Mouse (Mus musculus) stomach, postnatal 0 days (tissue): ENCODE measurements at regions not wholly inside any gene's neighbourhood (a gene's known extent, or its start where the extent isn't known, plus 50 kb on each side); places are given as distances from the start of the nearest gene placed in this dataset.
A peak's percentile ranks its signal among the peaks of the same experiment; 100 is the strongest.

Source experiments
- ATAC-seq: fragments of 200-750 bp; cut with Nextera tagmentation; 2 replicates; pipeline ENCODE4 v1.8.0; 2017; ENCODE audit not compliant: low FRiP score, low TSS enrichment
- DNase-seq: peaks from one replicate; pipeline ENCODE4 v3.0.0-alpha.2; 2016; ENCODE audit warnings: low spot score
- H3K27ac ChIP-seq: fragments of 300-500 bp; sonication (generic); replicated peaks from 2 replicates; pipeline ENCODE4 v1.5.1; 2014; ENCODE audit warnings: mild to moderate bottlenecking, control low read depth
- H3K27me3 ChIP-seq: fragments of 300-500 bp; sonication (generic); 2 replicates; pipeline ENCODE4 v1.6.1; 2014; ENCODE audit warnings: low read length; ENCODE audit not compliant: control insufficient read depth, insufficient read depth
- H3K36me3 ChIP-seq: fragments of 300-500 bp; sonication (generic); 2 replicates; pipeline ENCODE4 v1.6.1; 2014; ENCODE audit warnings: low read length, mixed read lengths; ENCODE audit not compliant: control insufficient read depth, insufficient read depth
- H3K4me1 ChIP-seq: fragments of 300-500 bp; sonication (generic); replicated peaks from 2 replicates; pipeline ENCODE4 v1.6.1; 2014; ENCODE audit warnings: antibody characterized with exemption; ENCODE audit not compliant: control insufficient read depth, insufficient read depth
- H3K4me2 ChIP-seq: fragments of 300-500 bp; sonication (generic); replicated peaks from 2 replicates; pipeline ENCODE4 v1.6.1; 2014; ENCODE audit warnings: low read depth, mild to moderate bottlenecking, control low read depth, moderate library complexity
- H3K4me3 ChIP-seq: fragments of 300-500 bp; sonication (generic); 2 replicates; pipeline ENCODE4 v1.5.1; 2014; ENCODE audit warnings: low read depth, low read length, control low read depth
- H3K9ac ChIP-seq: fragments of 300-500 bp; sonication (generic); 2 replicates; pipeline ENCODE4 v1.6.1; 2014; ENCODE audit warnings: mild to moderate bottlenecking, low read length, control low read depth, mixed read lengths
- H3K9me3 ChIP-seq: fragments of 300-500 bp; sonication (generic); 2 replicates; pipeline ENCODE4 v1.6.1; 2016; ENCODE audit warnings: low read length; ENCODE audit not compliant: control insufficient read depth
- CTCF ChIP-seq: IDR thresholded peaks from 2 replicates; pipeline ENCODE4 v1.5.1; 2016; ENCODE audit warnings: antibody characterized with exemption, low read depth, mild to moderate bottlenecking, moderate library complexity
- EP300 ChIP-seq: optimal IDR thresholded peaks from 2 replicates; pipeline ENCODE3; 2016; ENCODE audit warnings: antibody characterized with exemption
- WGBS: fragments of 180-500 bp; shearing (Covaris S2); extraction: QIAGEN DNeasy Blood & Tissue Kit; methylation state at CpG from one replicate; pipeline ENCODE4 v1.1.7; 2014; 5-methylcytosine and 5-hydroxymethylcytosine counted together

DNA sequence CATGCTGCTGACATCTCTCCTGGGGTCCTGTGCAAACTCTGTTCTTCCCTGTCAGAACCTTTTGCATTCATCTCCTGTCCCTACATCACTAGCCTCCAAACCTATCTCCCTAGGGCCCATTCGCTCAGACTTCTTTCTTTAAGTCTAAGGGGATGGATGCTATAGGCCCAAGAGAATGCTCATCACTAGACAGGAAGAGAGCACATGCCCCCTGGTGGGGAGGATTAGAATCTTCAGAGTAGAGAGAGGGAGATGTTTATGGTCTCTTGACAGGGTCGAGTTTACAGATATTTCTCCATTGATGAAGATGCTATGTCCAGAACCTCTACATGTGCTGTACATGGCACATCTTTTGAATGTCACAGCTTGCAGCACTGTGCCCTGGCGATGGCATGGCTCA is 94.9 kb upstream of the St8sia2 start:
- Histone ChIP-seq H3K9me3 (no peaks in the 10 kb centered on the region), H3K4me2 (no peak overlapping the region), H3K4me3 (no peak overlapping the region), H3K4me1 (no peaks in the 10 kb centered on the region), H3K9ac (no peak overlapping the region), H3K27ac (no peak overlapping the region), H3K36me3 (no peaks in the 10 kb centered on the region), H3K27me3 (no peaks in the 10 kb centered on the region)
- DNase-seq (no peak), ATAC-seq (no peak)
- 76% methylated on average over 3 of the region's 3 CpGs for WGBS
- TF ChIP-seq CTCF (peak; percentile 67), EP300 (no peak)

DNA sequence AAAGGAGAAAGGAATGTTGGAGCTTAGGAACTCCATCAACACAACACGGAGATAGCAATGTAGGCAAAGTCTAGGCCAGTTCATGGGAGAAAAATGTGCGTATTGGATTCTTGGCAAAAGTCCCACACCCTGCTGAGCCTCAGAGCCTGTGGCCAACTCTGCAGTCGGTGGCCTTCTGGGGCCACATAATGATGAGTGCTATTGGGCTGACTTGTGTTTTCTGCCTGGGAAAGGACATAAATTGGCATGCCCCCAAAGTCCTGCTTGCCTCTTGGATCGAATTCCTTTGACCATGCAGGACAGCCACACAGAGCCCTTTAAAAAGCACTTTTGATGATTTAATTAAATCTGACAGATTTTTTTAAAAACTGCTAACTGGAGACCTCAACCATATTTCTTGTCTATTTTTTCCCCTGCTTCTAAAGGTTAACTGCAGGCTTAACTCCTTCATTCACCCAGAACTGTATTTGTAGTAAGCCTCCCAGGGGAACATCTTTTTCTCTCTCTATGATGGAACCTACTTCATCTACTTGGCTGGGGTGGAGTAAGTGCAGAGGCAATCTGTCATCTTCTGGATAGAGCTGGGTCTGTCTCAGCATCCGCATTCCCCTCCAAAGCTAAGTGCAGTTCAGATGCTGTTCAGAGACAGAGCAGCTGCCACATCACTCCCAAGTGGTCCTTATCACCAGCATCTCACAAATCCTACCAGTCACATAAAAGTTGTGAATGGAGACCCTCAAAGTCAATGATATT is 93.9 kb upstream of the St8sia2 start:
- no peaks in the 10 kb centered on the region for H3K9me3 ChIP-seq
- H3K4me1 ChIP-seq, result no peaks in the 10 kb centered on the region
- ATAC-seq (0 out of 2 replicates have a peak, but pooled peaks have one; percentile 26), DNase-seq (no peak)
- H3K4me3 ChIP-seq, result no peak overlapping the region
- TF ChIP-seq CTCF (no peak), EP300 (no peak)
- H3K27ac ChIP-seq, result no peak overlapping the region
- no peak overlapping the region for H3K4me2 ChIP-seq
- no peak overlapping the region for H3K9ac ChIP-seq
- H3K27me3 ChIP-seq, result no peaks in the 10 kb centered on the region
- no peaks in the 10 kb centered on the region for H3K36me3 ChIP-seq
- WGBS, result 25% methylated on average over 5 of the region's 5 CpGs

DNA sequence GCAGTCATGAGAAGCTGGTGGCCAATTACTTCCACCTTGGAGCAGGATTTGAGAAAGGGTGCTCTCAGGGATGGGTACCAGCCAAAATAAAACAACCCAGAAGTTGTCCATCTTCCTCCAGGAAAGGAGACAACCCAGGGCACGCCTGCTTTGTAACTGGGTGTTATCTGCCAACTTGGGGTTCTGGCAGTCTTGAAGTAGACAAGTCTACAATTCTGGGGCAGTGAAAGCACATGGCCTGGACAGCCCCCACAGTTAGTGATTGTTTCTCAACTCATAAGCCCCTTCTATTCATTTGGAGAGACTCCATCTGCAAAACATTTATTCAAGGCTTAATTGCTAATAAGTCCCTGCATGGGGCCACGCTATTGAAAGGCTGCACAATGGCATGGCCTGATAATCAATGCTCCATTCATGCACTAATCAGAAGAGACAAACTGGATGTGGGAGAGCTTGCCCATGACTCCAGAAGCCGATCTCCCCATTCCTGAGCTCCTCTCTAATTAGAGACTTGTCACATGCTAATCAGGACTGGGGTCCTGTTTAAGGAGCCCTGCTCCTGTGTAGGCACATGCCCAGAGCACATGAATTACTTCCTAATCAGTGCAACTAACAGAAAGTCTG is 78.0 kb upstream of the St8sia2 start:
- WGBS, result 70% methylated on average over 3 of the region's 3 CpGs
- TF ChIP-seq EP300, result no peak
- no peak for TF ChIP-seq CTCF
- H3K4me3 ChIP-seq, result no peak overlapping the region

DNA sequence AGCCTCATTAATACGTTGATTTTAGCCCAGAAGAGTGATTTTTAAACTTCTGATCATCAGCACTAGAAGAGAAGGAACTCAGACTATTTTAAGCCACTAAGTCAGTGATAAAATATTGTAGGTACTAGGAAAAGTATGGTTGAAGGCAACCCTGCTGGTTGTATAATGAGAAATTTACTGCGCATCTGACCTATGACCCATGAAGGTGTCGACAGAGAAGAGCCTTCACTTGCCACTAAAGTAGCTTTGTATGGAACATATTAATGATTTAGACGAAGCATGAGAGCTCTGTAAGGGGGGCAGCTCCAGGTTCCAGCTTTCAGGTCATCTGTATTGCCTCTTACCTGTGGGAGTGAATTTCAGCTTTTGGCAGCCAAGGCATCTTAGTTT is 67.4 kb upstream of the St8sia2 start:
- Histone ChIP-seq H3K4me2 (no peak overlapping the region), H3K9me3 (no peaks in the 10 kb centered on the region)
- WGBS, result 74% methylated on average over 4 of the region's 4 CpGs

More for the DNA sequence above, 78.0 kb upstream of the St8sia2 start:
- Histone ChIP-seq H3K27me3 (no peaks in the 10 kb centered on the region), H3K9ac (no peak overlapping the region), H3K9me3 (no peaks in the 10 kb centered on the region), H3K36me3 (no peaks in the 10 kb centered on the region), H3K4me1 (no peaks in the 10 kb centered on the region), H3K4me2 (no peak overlapping the region), H3K27ac (no peak overlapping the region)
- ATAC-seq, result no peak
- no peak for DNase-seq

DNA sequence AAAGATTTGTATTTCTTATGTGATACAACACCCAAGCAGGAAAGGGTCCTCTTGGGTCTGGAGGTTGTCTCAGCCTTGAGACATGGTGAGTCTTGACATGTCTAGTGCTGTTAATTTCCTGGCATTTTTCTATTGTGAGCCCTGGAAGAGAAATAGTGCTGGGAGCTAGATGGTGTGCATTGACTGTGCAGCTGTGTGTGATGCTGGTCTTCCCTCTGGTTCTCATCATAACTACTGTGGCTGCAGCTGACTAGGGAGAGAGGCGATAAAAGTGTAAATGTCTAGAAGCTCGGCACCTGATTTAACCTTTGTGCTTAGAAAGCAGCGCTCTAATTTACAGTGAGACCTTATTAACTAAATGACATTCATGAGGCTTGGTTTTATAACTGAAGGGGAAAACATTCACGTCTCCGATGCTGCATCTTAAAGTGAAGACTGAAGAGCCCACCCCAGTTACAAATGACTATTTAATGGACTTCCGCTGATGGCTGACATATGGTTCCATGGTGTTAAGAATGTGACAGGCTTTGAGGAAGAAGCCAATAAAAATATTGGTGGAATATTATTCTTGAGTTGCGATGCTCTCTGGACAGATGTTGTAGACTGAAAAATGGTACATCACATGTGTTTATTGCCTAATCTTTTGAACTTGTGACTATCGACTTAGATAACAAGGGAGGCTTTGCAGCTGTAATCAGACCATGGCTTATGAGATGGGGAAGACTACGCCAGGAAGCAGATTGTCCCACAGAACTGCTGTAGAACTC is 66.8 kb upstream of the St8sia2 start:
- no peak for ATAC-seq
- TF ChIP-seq EP300 (no peak), CTCF (no peak)
- no peaks in the 10 kb centered on the region for H3K36me3 ChIP-seq

More for the DNA sequence above, 67.4 kb upstream of the St8sia2 start:
- Histone ChIP-seq H3K27ac (no peak overlapping the region), H3K36me3 (no peaks in the 10 kb centered on the region), H3K27me3 (no peaks in the 10 kb centered on the region), H3K9ac (no peak overlapping the region), H3K4me3 (no peak overlapping the region), H3K4me1 (no peaks in the 10 kb centered on the region)
- no peak for DNase-seq
- no peak for ATAC-seq
- TF ChIP-seq CTCF, result no peak
- no peak for TF ChIP-seq EP300

More for the DNA sequence above, 66.8 kb upstream of the St8sia2 start:
- Histone ChIP-seq H3K4me2 (no peak overlapping the region), H3K4me3 (no peak overlapping the region), H3K9ac (no peak overlapping the region), H3K4me1 (no peaks in the 10 kb centered on the region), H3K27ac (no peak overlapping the region), H3K9me3 (no peaks in the 10 kb centered on the region), H3K27me3 (no peaks in the 10 kb centered on the region)
- 60% methylated on average over 9 of the region's 9 CpGs for WGBS
- DNase-seq, result no peak
